Mouse (Mus musculus) midbrain, embryonic 12.5 days (tissue): ENCODE measurements at regions not wholly inside any gene's neighbourhood (a gene's known extent, or its start where the extent isn't known, plus 50 kb on each side); places are given as distances from the start of the nearest gene placed in this dataset.

Experiments used
- ATAC-seq: fragments of 200-750 bp; cut with Nextera tagmentation; 2 replicates; pipeline ENCODE4 v1.8.0; 2017; ENCODE audit warnings: low read depth, moderate TSS enrichment, moderate library complexity; ENCODE audit not compliant: low FRiP score
- H3K27ac ChIP-seq: fragments of 300-500 bp; sonication (generic); replicated peaks from 2 replicates; pipeline ENCODE4 v1.5.1; 2016; ENCODE audit warnings: mild to moderate bottlenecking
- H3K27me3 ChIP-seq: fragments of 300-500 bp; sonication (generic); 2 replicates; pipeline ENCODE4 v1.6.1; 2016; ENCODE audit warnings: mild to moderate bottlenecking
- H3K36me3 ChIP-seq: fragments of 300-500 bp; sonication (generic); 2 replicates; pipeline ENCODE4 v1.6.1; 2016
- H3K4me1 ChIP-seq: fragments of 300-500 bp; sonication (generic); 2 replicates; pipeline ENCODE4 v1.6.1; 2016
- H3K4me2 ChIP-seq: fragments of 300-500 bp; sonication (generic); replicated peaks from 2 replicates; pipeline ENCODE4 v1.6.1; 2016; ENCODE audit warnings: mild to moderate bottlenecking, moderate library complexity
- H3K4me3 ChIP-seq: fragments of 300-500 bp; sonication (generic); 2 replicates; pipeline ENCODE4 v1.5.1; 2016; ENCODE audit warnings: mild to moderate bottlenecking
- H3K9ac ChIP-seq: fragments of 300-500 bp; sonication (generic); replicated peaks from 2 replicates; pipeline ENCODE4 v1.6.1; 2016; ENCODE audit warnings: mild to moderate bottlenecking, moderate library complexity
- H3K9me3 ChIP-seq: fragments of 300-500 bp; sonication (generic); 2 replicates; pipeline ENCODE4 v1.6.1; 2016; ENCODE audit warnings: mild to moderate bottlenecking
- WGBS: fragments of 180-500 bp; shearing (Covaris S2); methylation state at CpG from one replicate; pipeline ENCODE4 v1.1.7; 2016; 5-methylcytosine and 5-hydroxymethylcytosine counted together

DNA sequence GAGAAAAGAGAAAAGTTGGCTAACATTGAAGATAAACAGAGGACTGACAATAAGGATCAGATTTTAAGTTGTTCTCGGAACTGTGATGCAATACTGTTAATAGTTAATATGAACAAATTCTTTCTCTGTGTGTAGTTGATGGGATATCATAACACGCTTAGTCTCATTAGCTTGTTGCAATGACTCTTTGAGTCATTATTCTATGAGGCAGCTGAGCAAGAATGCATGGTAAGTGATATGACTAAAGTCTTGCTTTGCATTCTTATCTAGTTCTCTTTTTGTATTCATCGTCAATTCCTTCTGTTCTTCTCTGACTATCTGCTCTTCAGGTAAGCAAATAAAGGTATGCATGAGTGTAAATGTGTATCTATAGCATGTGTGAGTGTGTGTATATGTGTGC lies 159.3 kb downstream of the Trim52 start:
- Histone ChIP-seq H3K27me3 (no peaks in the 10 kb centered on the region), H3K36me3 (no peaks in the 10 kb centered on the region), H3K27ac (no peak overlapping the region), H3K9me3 (no peaks in the 10 kb centered on the region), H3K4me2 (no peak overlapping the region), H3K4me1 (no peaks in the 10 kb centered on the region), H3K4me3 (no peak overlapping the region), H3K9ac (no peak overlapping the region)
- WGBS, result 96% methylated on average over 3 of the region's 3 CpGs
- ATAC-seq, result no peak

DNA sequence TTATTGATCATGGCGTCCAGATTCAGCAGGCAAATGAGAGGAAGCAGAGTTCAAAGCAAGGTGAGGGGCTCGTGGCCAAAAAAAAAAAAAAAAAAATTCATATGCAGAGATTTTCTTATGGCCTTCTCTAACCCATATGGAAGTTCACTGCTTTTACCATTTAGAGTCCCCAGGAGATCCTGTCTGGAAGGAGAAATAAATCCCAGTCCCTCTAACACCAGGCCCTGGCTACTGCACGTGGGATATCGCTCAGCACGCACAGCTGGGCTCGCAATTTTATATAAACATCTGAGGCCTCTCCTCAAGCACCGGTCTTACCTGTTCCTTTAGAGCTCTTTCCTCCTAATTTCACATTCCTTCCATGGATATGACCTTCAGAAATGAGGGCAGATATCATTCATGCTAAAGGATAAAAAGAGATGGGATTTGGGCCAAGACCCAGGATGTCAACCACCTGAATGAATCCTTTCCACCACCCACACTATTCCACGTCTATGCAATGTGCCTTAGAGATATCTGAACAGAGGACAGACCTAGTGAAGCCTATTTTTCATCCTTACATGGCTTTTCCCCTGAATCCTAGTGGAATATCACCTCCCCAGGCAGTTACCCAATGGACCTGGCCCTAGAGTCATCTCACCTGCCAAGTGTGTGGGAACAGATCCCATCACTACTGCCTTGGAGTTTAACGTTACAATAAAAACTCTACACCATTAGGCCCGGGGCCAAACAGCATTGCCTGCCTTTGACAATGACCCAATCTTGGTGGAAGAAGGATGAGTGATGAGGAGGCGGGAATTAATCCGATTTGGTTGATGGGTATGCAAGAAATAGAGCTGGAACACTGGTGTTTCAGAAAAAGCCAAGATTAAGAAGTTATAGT lies 161.9 kb downstream of the Trim52 start:
- Histone ChIP-seq H3K9ac (no peak overlapping the region), H3K36me3 (no peaks in the 10 kb centered on the region), H3K4me1 (no peaks in the 10 kb centered on the region), H3K9me3 (no peaks in the 10 kb centered on the region), H3K27ac (no peak overlapping the region), H3K4me3 (no peak overlapping the region), H3K27me3 (no peaks in the 10 kb centered on the region), H3K4me2 (no peak overlapping the region)
- 86% methylated on average over 12 of the region's 12 CpGs for WGBS
- ATAC-seq, result no peak

DNA sequence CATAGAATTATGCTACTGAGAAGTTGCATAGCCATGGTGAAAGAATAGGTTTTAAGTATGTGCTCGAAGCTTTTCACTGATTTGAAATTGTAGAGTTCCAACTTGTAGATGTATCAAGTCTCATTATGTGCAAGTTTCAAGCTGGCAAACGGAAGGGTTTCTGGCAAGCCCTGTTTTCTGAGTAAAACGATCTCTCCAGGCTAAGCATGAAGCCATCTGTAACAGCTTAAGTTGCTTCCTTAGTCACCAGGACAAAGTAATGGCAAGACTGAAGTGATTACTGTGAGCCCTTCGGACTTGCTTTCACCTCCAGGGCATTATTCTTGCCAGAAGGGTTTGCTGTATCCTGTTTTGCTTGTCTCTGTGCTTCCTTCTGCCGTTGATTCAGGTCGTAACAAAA lies 163.7 kb downstream of the Trim52 start:
- H3K9ac ChIP-seq, result no peak overlapping the region

DNA sequence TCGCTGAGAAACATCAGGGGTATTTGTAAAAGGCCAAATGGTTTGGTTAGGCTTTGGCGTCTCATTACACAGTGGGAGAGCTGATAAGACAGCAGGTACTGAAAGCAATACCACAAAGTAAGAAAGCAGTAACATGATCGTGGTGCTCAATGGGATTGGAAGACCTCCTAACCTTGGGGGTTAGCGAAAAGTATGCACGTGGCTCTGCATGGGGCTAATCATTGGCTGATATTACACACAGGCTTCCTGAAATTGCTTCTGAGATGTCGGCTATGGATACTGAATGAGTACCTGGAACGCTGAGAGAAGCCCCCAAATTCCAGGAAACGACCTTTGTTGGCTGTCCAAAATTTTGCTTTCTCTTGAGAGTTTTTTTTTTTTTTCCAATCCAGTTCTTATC lies 207.6 kb downstream of the Trim52 start:
- Histone ChIP-seq H3K4me2 (no peak overlapping the region), H3K9me3 (no peaks in the 10 kb centered on the region), H3K27me3 (no peaks in the 10 kb centered on the region), H3K27ac (no peak overlapping the region), H3K4me1 (peaks cover 3% of the 10 kb centered on the region; the same call in 1 of the 2 replicates), H3K9ac (no peak overlapping the region), H3K36me3 (no peaks in the 10 kb centered on the region), H3K4me3 (no peak overlapping the region)
- no peak for ATAC-seq
- WGBS, result 40% methylated on average over 8 of the region's 8 CpGs

More for the DNA sequence above, 163.7 kb downstream of the Trim52 start:
- Histone ChIP-seq H3K27ac (no peak overlapping the region), H3K9me3 (no peaks in the 10 kb centered on the region), H3K27me3 (no peaks in the 10 kb centered on the region), H3K4me2 (no peak overlapping the region), H3K36me3 (no peaks in the 10 kb centered on the region), H3K4me3 (no peak overlapping the region), H3K4me1 (no peaks in the 10 kb centered on the region)
- WGBS, result 69% methylated on average over 6 of the region's 6 CpGs
- no peak for ATAC-seq

DNA sequence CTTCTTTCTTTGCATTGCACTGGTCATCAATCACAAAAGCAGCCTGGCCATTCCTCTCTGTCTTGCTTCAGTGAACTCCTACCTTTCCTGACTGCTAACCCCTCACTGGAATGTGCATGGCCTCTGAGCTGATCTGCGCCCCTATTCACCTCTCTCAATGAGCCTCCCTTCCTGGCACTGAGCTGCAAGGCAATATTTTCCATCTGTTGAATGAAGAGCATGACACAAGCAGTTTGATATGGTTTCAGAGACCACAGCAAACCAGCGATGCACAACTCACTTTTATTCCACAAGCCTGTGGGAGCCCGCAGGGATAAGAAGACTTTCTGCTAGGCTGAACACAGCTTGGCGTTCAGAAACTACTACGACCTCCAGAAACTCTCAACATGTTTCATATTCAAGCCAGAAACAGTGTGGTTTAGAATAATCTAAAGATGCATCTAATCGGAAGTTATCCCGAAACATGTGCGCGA lies 208.1 kb downstream of the Trim52 start:
- Histone ChIP-seq H3K9me3 (no peaks in the 10 kb centered on the region), H3K27me3 (no peaks in the 10 kb centered on the region), H3K4me3 (no peak overlapping the region), H3K27ac (no peak overlapping the region), H3K4me2 (no peak overlapping the region), H3K36me3 (no peaks in the 10 kb centered on the region), H3K4me1 (peaks cover 3% of the 10 kb centered on the region; the same call in 1 of the 2 replicates), H3K9ac (no peak overlapping the region)
- ATAC-seq, result no peak
- 36% methylated on average over 9 of the region's 9 CpGs for WGBS

DNA sequence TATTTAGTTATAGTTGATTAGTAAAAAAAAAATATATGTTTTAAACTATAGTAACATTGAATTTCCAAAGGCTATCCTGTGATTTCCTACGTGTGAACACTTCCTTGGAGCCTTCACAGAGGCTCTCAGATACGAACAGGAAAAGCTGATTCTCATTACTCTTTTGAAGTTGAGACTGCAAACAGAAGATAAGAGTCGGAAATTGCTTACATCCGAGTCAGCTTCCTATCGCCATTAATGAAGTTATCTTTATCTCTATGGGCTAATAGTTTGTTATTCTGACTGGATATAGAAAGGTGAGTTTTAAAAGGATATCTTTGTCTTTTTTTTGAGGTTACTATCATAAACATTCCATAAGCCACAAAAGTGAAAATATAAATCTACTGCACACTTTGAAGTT lies 212.8 kb downstream of the Trim52 start:
- Histone ChIP-seq H3K27me3 (no peaks in the 10 kb centered on the region), H3K9ac (no peak overlapping the region), H3K27ac (no peak overlapping the region), H3K4me2 (no peak overlapping the region), H3K9me3 (no peaks in the 10 kb centered on the region), H3K4me1 (peaks cover 3% of the 10 kb centered on the region; the same call in 1 of the 2 replicates), H3K36me3 (no peaks in the 10 kb centered on the region), H3K4me3 (no peak overlapping the region)
- ATAC-seq, result no peak
- 68% methylated on average over 5 of the region's 5 CpGs for WGBS

DNA sequence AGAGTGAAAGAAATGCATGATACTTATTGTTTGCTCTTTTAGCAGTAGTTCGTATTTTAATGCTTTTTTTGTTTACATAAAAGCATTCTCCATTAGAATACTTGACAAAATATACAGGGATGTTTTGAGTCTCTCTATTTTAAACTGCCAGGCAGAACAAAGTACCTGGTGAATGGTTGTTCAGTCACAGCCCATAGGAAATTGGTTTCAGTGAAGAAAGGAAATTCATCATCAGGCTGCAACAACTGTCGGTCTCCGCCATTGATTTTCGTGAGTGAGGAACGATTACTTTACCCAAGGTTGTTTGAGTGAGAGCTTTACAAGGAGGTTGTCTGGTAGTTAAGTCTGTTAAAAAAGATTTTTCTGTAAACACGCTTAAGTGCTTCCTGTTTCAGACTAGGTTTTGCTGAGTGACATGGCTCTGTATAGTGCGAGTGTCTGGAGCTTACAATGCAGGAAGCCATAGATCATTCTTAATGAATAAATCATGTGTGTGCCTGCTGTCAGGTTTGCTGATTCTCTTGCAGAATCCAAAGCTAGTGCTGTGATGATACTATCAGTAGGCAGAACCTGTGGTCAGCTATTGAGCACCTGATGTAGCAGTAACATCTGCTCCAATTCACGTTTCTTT lies 221.8 kb downstream of the Trim52 start:
- no peaks in the 10 kb centered on the region for H3K36me3 ChIP-seq
- H3K4me3 ChIP-seq, result no peak overlapping the region
- no peaks in the 10 kb centered on the region for H3K9me3 ChIP-seq
- H3K4me1 ChIP-seq, result no peaks in the 10 kb centered on the region
- no peak overlapping the region for H3K27ac ChIP-seq
- no peak overlapping the region for H3K4me2 ChIP-seq
- no peak overlapping the region for H3K9ac ChIP-seq
- no peak for ATAC-seq
- 85% methylated on average over 8 of the region's 8 CpGs for WGBS
- no peaks in the 10 kb centered on the region for H3K27me3 ChIP-seq

- no peak for ATAC-seq
- Histone ChIP-seq H3K4me2 (no peak overlapping the region), H3K27me3 (no peaks in the 10 kb centered on the region), H3K9me3 (no peaks in the 10 kb centered on the region), H3K4me3 (no peak overlapping the region), H3K4me1 (no peaks in the 10 kb centered on the region), H3K9ac (no peak overlapping the region), H3K36me3 (no peaks in the 10 kb centered on the region), H3K27ac (no peak overlapping the region)
- 77% methylated on average over 8 of the region's 8 CpGs for WGBS
Measured at GRCm38 (mm10) chr14:106364767-106365623, 259.0 kb downstream of the Trim52 start.

DNA sequence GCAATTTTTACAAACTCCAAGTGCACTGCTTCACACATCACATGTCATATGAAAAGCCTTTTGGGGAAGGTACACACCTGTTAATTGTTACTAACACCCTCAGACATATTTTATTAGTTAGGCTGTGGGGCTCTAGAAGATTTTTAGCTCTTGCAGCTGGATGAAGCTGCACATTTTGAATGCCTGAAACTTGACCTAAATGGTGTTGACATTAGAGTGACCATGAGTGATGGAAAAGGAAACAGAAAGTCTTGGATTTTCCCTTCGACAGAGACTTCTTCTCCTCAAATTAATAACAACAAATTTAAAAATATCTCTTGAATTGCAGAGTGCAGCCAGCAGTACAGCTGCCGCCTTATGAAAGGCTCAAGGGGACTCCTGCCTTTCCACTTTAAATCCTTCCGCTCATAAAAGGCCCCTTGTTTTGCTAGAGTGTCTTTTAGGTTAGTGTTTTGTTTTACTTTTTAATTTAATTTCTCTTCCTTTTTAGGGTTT lies 259.7 kb downstream of the Trim52 start:
- WGBS, result 70% methylated on average over 3 of the region's 3 CpGs
- no peaks in the 10 kb centered on the region for H3K36me3 ChIP-seq
- no peak overlapping the region for H3K4me2 ChIP-seq
- H3K27ac ChIP-seq, result no peak overlapping the region
- ATAC-seq, result no peak
- H3K9me3 ChIP-seq, result no peaks in the 10 kb centered on the region
- no peaks in the 10 kb centered on the region for H3K27me3 ChIP-seq
- no peak overlapping the region for H3K9ac ChIP-seq
- no peak overlapping the region for H3K4me3 ChIP-seq
- no peaks in the 10 kb centered on the region for H3K4me1 ChIP-seq

- no peak overlapping the region for H3K4me2 ChIP-seq
- no peaks in the 10 kb centered on the region for H3K27me3 ChIP-seq
- H3K36me3 ChIP-seq, result no peaks in the 10 kb centered on the region
- H3K9ac ChIP-seq, result no peak overlapping the region
- no peaks in the 10 kb centered on the region for H3K4me1 ChIP-seq
- no peak for ATAC-seq
- no peak overlapping the region for H3K4me3 ChIP-seq
- H3K9me3 ChIP-seq, result no peaks in the 10 kb centered on the region
- no peak overlapping the region for H3K27ac ChIP-seq
- WGBS, result 38% methylated on average over 1 of the region's 1 CpGs
Measured at GRCm38 (mm10) chr14:106373451-106373850, 267.5 kb downstream of the Trim52 start.

DNA sequence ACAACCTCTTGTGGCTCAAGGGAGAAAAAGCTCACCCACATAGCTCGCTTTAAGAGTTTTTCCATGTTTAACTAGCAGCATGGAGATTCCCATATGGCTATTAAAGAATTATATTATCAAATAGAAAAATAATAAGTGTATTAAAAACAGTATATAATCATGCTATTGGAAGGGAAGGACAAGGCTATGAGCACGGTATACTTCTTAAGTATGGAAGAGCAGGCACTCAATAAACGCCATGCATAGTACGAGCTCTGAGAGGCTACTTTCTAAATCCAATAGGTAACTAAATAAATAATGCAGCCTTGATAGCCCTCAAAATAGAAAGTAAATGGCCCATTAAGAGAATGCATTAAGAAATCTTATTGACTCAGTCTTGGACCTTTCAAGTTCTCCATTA lies 273.6 kb downstream of the Trim52 start:
- no peaks in the 10 kb centered on the region for H3K4me1 ChIP-seq
- H3K36me3 ChIP-seq, result no peaks in the 10 kb centered on the region
- H3K4me2 ChIP-seq, result no peak overlapping the region
- ATAC-seq, result no peak
- H3K9me3 ChIP-seq, result no peaks in the 10 kb centered on the region
- 90% methylated on average over 4 of the region's 4 CpGs for WGBS
- no peaks in the 10 kb centered on the region for H3K27me3 ChIP-seq
- H3K4me3 ChIP-seq, result no peak overlapping the region
- no peak overlapping the region for H3K9ac ChIP-seq
- no peak overlapping the region for H3K27ac ChIP-seq

- Histone ChIP-seq H3K4me3 (no peak overlapping the region), H3K4me2 (no peak overlapping the region), H3K36me3 (no peaks in the 10 kb centered on the region), H3K9me3 (no peaks in the 10 kb centered on the region), H3K27ac (no peak overlapping the region), H3K27me3 (no peaks in the 10 kb centered on the region), H3K9ac (no peak overlapping the region), H3K4me1 (no peaks in the 10 kb centered on the region)
- WGBS, result 86% methylated on average over 3 of the region's 3 CpGs
- ATAC-seq, result no peak
Measured at GRCm38 (mm10) chr14:106387671-106388070, 281.7 kb downstream of the Trim52 start.
